Mouse (Mus musculus): ENCODE measurements around the gene Rgr. TPM values are rescaled to one million over a fixed set of nuclear protein-coding genes. Genes with fewer than 3 reads are reported as not detected.

The Rgr gene
- not detected in 2 replicates for polyA plus RNA-seq (2011; ENCODE audit: insufficient read depth, insufficient read length, low replicate concordance, missing spikeins)

GRCm38 (mm10) chr14:37048914-37049410 is at the start of gene Rgr:
Rgr (minus strand) TSS chr14:37048964.
- TF ChIP-seq POLR2A (IDR thresholded peaks at IDR 0.05; ENCODE audit: borderline replicate concordance, control insufficient read depth, low read depth, low read length), result no peak
- no peak for TF ChIP-seq CTCF (IDR thresholded peaks at IDR 0.05; ENCODE audit: control insufficient read depth, insufficient read depth, low read length)
- Histone ChIP-seq H3K4me3 (replicated peaks; ENCODE audit: control insufficient read depth, low read depth, low read length) (no peak within 1 kb of the TSS), H3K4me1 (ENCODE audit: control insufficient read depth, insufficient read depth, low read length) (no peaks in the 10 kb centered on the region), H3K27ac (ENCODE audit: control insufficient read depth, insufficient read depth, low read depth, low read length, poor library complexity) (no peak within 1 kb of the TSS)
- 74% methylated on average over 1 of the region's 1 CpGs for WGBS

DNA sequence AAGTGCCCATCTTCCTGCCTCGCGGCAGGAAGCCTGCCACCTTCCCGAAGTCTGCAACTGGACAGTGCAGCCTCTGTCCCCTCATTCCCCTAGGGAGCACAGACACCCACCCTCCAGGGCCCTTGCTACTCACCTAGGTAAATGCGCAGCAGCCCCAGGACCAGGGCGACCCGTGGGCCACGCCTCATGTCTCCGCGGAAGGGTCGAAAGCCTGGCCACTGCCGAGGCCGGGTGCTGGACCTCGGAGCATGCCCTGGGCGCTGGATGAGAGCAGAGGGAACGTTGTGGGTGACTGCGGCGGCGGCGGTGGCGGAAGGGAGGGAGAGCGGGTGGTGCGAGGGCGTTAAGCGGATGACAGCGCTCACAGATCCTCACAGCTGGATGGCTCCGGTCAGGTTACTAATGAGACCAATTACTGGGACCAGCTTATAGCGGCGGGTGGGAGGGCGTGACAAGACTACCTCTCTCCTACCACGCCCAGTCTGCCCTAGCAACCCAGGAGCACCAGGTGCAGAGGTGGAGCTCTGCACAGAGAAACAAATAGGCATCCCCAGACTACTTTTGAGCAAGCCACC is 49.3 kb upstream of the Rgr start, which contains the start of gene Cdhr1:
Cdhr1 (minus strand) TSS at position 392 of the 575 bp plus-strand sequence.
- TF ChIP-seq POLR2A (IDR thresholded peaks at IDR 0.05; ENCODE audit: borderline replicate concordance, control insufficient read depth, low read depth, low read length) (no peak), CTCF (IDR thresholded peaks at IDR 0.05; ENCODE audit: control insufficient read depth, insufficient read depth, low read length) (no peak)
- Histone ChIP-seq H3K4me3 (replicated peaks; ENCODE audit: control insufficient read depth, low read depth, low read length) (no peak within 1 kb of the TSS), H3K4me1 (ENCODE audit: control insufficient read depth, insufficient read depth, low read length) (no peaks in the 10 kb centered on the region), H3K27ac (ENCODE audit: control insufficient read depth, insufficient read depth, low read depth, low read length, poor library complexity) (no peak within 1 kb of the TSS)
- WGBS, result 2% methylated on average over 30 of the region's 30 CpGs

GRCm38 (mm10) chr14:37095556-37095955 is 46.8 kb upstream of the Rgr start:
- WGBS, result 74% methylated on average over 4 of the region's 4 CpGs
- TF ChIP-seq CTCF (IDR thresholded peaks at IDR 0.05; ENCODE audit: control insufficient read depth, insufficient read depth, low read length), result no peak
- no peak for TF ChIP-seq POLR2A (IDR thresholded peaks at IDR 0.05; ENCODE audit: borderline replicate concordance, control insufficient read depth, low read depth, low read length)
- Histone ChIP-seq H3K4me1 (ENCODE audit: control insufficient read depth, insufficient read depth, low read length) (no peaks in the 10 kb centered on the region), H3K27ac (ENCODE audit: control insufficient read depth, insufficient read depth, low read depth, low read length, poor library complexity) (no peak overlapping the region), H3K4me3 (replicated peaks; ENCODE audit: control insufficient read depth, low read depth, low read length) (no peak overlapping the region)

- Histone ChIP-seq H3K4me1 (ENCODE audit: control insufficient read depth, insufficient read depth, low read length) (no peaks in the 10 kb centered on the region), H3K27ac (ENCODE audit: control insufficient read depth, insufficient read depth, low read depth, low read length, poor library complexity) (no peak overlapping the region), H3K4me3 (replicated peaks; ENCODE audit: control insufficient read depth, low read depth, low read length) (no peak overlapping the region)
- TF ChIP-seq CTCF (IDR thresholded peaks at IDR 0.05; ENCODE audit: control insufficient read depth, insufficient read depth, low read length) (no peak), POLR2A (IDR thresholded peaks at IDR 0.05; ENCODE audit: borderline replicate concordance, control insufficient read depth, low read depth, low read length) (no peak)
- WGBS, result 82% methylated on average over 6 of the region's 6 CpGs
Measured at GRCm38 (mm10) chr14:37094436-37094835, 45.7 kb upstream of the Rgr start.

DNA sequence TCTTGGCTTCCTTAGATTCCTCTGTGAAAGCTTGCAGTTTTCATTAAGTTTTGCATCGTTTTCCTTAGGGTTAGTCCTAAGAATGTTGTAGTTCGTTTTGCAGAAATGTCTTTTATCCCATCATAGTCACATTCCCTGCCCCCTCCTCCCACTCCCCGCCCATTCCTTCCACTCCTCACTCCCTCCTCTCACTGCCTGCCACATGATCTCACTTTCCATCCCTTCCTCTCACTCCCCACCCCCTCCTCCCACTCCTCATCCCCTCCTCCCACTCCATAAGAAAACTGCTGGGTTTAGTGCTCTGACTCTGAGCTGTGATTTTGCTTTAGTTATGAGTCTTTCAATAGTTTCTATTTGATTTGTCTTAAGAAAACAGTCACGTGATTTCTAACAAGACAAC is 35.0 kb upstream of the Rgr start:
- 42% methylated on average over 4 of the region's 4 CpGs for WGBS
- Histone ChIP-seq H3K27ac (ENCODE audit: control insufficient read depth, insufficient read depth, low read depth, low read length, poor library complexity) (no peak overlapping the region), H3K4me3 (replicated peaks; ENCODE audit: control insufficient read depth, low read depth, low read length) (no peak overlapping the region), H3K4me1 (ENCODE audit: control insufficient read depth, insufficient read depth, low read length) (no peaks in the 10 kb centered on the region; the same call in 1 of the 2 replicates)
- no peak for TF ChIP-seq CTCF (IDR thresholded peaks at IDR 0.05; ENCODE audit: control insufficient read depth, insufficient read depth, low read length)
- no peak for TF ChIP-seq POLR2A (IDR thresholded peaks at IDR 0.05; ENCODE audit: borderline replicate concordance, control insufficient read depth, low read depth, low read length)

- Histone ChIP-seq H3K4me3 (replicated peaks; ENCODE audit: control insufficient read depth, low read depth, low read length) (no peak overlapping the region), H3K4me1 (ENCODE audit: control insufficient read depth, insufficient read depth, low read length) (no peaks in the 10 kb centered on the region), H3K27ac (ENCODE audit: control insufficient read depth, insufficient read depth, low read depth, low read length, poor library complexity) (no peak overlapping the region)
- TF ChIP-seq POLR2A (IDR thresholded peaks at IDR 0.05; ENCODE audit: borderline replicate concordance, control insufficient read depth, low read depth, low read length), result no peak
- no peak for TF ChIP-seq CTCF (IDR thresholded peaks at IDR 0.05; ENCODE audit: control insufficient read depth, insufficient read depth, low read length)
- 68% methylated on average over 1 of the region's 1 CpGs for WGBS
Measured at GRCm38 (mm10) chr14:37080724-37081123, 32.0 kb upstream of the Rgr start.

DNA sequence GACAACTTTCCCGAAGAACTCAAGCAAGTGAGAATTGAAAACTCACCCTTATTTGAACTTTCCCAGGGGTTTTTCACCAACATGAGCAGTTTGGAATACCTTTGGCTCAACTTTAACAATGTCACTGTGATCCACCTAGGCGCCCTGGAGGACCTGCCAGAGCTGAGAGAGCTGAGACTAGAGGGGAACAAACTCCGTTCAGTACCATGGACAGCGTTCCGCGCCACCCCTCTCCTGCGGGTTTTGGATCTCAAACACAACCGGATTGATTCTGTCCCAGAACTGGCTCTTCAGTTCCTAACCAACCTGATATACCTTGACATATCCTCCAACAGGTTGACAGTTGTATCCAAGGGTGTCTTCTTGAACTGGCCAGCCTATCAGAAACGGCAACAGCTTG is 19.8 kb upstream of the Rgr start:
- 16% methylated on average over 9 of the region's 9 CpGs for WGBS

GRCm38 (mm10) chr14:37067629-37068028 is 18.9 kb upstream of the Rgr start, which contains the start of gene Lrit2:
Lrit2 (plus strand) TSS chr14:37067929.
- TF ChIP-seq POLR2A (IDR thresholded peaks at IDR 0.05; ENCODE audit: borderline replicate concordance, control insufficient read depth, low read depth, low read length) (no peak), CTCF (IDR thresholded peaks at IDR 0.05; ENCODE audit: control insufficient read depth, insufficient read depth, low read length) (no peak)
- no peak within 1 kb of the TSS for H3K4me3 ChIP-seq (replicated peaks; ENCODE audit: control insufficient read depth, low read depth, low read length)
- 68% methylated on average over 5 of the region's 5 CpGs for WGBS

More for the DNA sequence above, 19.8 kb upstream of the Rgr start:
- H3K4me3 ChIP-seq (replicated peaks; ENCODE audit: control insufficient read depth, low read depth, low read length), result no peak overlapping the region
- H3K27ac ChIP-seq (ENCODE audit: control insufficient read depth, insufficient read depth, low read depth, low read length, poor library complexity), result no peak overlapping the region
- TF ChIP-seq CTCF (IDR thresholded peaks at IDR 0.05; ENCODE audit: control insufficient read depth, insufficient read depth, low read length) (no peak), POLR2A (IDR thresholded peaks at IDR 0.05; ENCODE audit: borderline replicate concordance, control insufficient read depth, low read depth, low read length) (no peak)
- H3K4me1 ChIP-seq (ENCODE audit: control insufficient read depth, insufficient read depth, low read length), result no peaks in the 10 kb centered on the region

More at GRCm38 (mm10) chr14:37067629-37068028, 18.9 kb upstream of the Rgr start, which contains the start of gene Lrit2:
- Histone ChIP-seq H3K4me1 (ENCODE audit: control insufficient read depth, insufficient read depth, low read length) (no peaks in the 10 kb centered on the region), H3K27ac (ENCODE audit: control insufficient read depth, insufficient read depth, low read depth, low read length, poor library complexity) (no peak within 1 kb of the TSS)
